Mouse (Mus musculus) c-Kit-positive CD71-positive TER-119-positive erythroid progenitor cells, embryonic 14.5 days (primary cell): Measurements from ENCODE around the gene Hpca.

Experiments
- DNase-seq: peaks from one replicate; pipeline ENCODE4 v3.0.0-alpha.2; 2013; ENCODE audit warnings: low spot score

Hpca gene

GRCm38 (mm10) chr4:129136189-129136578, 14.3 kb upstream of the Hpca start:
- DNase-seq: no peak

DNA sequence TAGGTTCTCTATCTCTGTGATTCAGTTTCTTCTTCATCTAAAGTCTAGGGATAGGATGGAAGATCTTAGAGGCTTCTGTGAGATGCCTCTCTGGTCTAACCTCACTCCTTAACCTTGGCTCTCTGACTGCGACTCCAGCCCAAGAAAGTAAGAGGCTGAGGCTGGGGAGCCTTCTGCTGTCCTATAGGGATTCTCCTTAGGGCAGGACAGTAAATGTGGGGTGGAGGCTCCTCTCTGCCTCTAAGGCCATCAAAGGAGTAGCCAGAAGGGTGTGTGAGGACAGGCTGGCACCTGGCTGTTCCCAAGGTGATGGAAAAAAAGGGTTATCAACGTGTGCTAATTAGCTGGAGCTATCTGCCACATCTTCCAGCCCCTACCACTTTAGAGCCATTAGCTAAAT, 13.8 kb upstream of the Hpca start:
- DNase-seq: no peak

DNA sequence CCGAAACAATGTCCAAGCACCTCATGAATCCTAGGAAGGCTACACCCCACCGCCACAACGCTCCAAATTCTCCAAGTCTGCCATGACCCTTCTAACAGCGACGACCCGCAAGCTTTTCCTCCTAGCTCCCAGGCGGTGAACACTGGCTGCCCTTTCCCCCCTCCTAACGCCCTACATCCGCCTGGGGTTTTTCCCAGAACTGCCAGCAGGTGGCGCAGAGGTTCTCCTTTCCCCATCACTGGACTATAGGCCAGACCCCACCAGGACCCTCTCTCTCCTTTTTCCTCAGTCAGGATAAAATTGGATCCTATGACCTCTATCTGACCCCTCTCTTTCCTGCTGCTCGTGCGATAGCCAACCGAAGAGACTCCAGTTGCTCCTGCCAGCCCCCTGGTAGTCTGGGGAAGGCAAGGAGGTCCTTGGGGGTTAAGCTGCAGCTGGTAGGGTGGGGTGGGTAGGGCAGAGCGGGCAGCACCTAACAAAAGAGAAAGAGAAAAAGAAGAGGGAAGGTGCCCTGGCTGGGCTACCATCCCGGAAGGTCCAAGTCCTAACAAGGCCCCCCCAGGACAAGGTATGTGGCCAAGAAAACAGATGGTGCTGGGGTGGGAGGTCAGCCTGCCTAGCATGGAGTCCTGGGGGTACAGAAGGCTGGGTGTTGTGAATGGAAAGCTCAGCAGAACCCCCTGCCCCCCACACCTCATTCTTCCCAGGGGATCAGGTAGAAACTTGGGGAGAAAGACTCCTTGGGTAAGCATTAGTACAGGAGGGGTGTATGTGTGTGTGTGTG, 13.2 kb upstream of the Hpca start:
- peak; percentile 61 for DNase-seq

DNA sequence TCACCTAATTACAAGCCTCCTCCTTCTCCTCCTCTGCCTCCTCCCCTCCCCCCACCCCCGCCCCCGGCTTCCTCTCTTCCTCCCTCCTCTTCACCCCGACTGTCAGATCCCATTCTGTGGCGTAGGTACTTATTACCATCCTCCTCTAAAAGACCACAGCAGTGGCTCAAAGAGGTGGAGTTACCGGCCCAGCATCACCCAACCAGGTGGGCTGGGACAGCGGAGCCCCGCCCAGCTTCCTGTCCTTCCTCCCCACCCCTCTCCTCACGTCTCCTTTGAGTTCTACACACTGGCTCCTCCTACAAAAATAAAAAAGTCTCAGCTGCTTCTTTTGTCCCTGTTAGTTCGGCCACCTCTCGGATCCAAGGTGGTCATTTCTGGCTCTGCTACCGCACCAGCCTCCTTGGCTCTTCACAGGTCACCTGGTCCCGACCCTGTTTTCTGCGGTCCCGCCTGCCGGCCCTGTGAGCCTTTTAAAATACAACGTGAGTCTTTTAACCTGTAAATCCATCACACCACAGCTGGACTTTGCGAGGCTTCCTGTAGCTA, 9.0 kb upstream of the Hpca start:
- no peak for DNase-seq

DNA sequence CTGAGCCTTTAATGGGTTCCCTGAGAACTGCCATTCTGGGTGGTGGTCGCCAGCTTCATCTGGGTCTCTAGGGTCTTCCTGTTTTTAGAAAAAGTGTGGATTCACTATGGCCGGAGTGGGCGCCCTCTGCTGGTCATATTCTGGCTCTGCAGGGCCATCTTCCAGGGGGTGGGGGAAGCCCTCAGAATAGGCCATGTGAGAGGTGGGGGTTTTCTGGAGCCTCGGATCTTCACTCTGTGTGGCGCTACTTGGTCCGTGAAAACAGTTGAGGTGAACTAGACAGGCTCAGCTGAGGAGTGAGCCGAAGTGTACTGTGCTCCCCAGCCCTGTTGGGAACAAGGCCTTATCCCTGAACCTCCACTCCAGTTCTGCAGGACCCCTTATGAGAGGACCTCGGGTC, 8.3 kb upstream of the Hpca start:
- DNase-seq: no peak

GRCm38 (mm10) chr4:129129387-129129786, 7.6 kb upstream of the Hpca start:
- no peak for DNase-seq

- no peak for DNase-seq
These were observed 6.9 kb upstream of the Hpca start for GRCm38 (mm10) chr4:129128582-129129338.

DNA sequence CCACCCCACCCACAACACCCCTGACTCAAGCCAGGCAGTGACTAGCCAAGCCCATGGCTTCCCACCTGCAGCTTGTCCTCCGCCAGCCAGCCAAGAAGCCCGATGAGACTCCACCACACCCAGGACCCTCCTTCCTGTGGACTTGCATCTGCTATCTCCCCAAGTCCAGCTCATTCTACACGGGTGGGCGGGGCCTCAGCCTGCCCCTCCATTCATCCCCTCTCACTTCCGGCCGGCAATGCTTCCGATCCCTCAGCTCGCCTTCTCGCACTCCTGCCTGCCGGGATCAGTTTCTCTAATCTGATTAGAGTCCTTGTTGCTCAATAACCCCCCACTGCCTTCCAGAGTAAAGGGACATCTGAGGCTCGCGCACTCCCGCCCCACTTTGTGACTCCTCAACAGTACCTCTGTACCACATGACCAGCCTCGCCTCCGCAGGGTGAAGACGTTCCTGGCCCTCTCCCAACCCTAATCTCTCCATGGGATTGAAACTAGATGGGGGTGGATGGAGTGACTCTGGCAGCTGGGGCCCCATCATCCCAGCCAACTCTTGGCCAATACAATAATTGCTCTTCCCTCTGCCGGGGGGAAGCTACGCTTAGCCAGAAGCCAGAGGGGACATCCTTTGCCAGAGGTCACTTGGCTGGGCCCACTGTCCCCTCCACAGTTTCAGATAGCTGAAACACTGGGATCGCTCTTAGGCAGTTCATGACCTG, 4.1 kb upstream of the Hpca start:
- DNase-seq: no peak

GRCm38 (mm10) chr4:129124652-129125146, 2.9 kb upstream of the Hpca start:
- DNase-seq: no peak

DNA sequence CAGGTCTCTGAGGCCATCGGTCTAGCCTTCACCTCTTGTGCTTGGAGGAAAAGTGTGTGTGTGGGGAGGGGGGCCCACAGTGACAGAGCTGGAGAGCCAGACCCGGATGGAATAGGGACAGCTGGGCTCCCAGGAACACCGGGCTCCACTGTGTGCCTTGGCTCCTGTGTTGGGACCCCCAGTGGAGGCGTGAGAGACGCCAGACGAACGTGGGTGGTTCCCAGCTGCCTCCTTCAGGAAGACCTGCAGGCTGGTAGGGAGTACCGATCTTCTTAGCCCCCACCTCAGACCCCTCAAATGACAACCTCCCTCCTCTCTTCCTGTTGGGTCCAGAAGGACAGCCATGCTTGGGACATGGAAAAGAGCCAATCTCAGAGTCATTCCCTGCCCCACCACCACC, 883 bp upstream of the Hpca start:
- DNase-seq: no peak

DNA sequence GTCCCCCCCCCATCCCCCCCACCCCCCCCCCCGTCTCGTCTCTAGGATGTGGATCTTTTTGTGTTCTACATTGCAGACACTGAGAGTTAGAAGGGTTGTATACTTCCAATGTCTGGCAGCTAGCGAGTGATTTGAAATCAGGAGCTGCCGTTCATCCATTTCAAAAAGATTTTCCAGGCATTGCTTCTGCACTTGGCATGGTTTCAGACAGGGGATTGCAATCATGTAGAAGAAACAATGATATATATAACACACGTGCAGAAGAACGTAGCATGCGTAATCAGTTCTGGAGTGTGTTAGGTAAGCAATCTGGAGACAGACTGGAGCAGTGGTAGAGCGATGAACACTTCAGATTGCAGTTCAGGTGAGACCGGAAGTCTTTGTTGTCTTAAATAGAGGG, 271 bp upstream of the Hpca start:
- no peak for DNase-seq

DNA sequence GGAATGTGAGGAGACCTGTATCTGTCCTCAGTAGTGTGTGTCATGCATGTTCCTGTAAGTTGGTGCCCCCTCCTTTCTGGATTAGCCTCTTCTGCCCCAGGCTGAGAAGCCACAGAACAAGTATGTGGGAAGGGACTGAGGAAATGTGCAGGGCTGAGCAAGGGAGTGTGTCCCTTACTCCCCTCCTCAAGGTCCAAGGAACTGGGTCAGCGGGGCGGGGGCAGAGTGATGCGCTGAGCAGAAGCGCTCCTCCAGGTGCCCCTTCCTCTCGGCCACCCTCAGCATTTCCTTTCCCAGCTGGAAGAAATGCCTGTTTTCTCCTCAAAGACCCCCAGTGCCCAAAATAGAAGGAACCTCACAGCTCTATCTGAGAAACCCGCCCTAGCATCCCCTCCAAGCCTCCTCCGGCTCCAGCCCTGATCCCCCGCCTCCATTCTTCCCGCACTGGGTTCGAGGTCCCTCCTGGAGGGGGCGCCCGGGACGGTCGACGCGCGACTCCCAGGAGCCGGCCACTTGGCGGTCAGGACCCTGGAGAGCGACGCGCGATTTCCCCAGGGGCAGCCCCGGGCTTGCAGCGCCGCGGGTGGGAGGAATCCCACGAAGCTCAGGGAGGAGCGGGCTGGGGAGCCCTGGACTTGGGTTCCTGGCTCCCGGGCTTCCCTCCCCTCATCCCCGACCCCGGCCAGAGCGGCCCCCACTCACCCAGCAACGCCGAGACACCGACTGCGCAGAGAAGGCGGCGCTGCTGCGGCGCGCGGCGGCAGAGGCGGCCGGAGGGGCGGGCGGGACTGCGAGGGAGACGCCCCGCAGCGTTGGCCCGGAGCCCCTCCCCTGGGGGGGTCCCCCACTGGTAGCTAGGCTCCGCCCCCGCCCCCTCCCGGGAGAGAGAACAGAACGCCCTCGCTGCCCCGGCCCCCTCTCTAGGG, 1.1 kb downstream of the Hpca start:
- DNase-seq: no peak

- no peak for DNase-seq
These were observed 2.1 kb downstream of the Hpca start for GRCm38 (mm10) chr4:129119708-129120107.

GRCm38 (mm10) chr4:129117720-129118510, 3.9 kb downstream of the Hpca start:
- no peak for DNase-seq

GRCm38 (mm10) chr4:129116703-129117102, 5.1 kb downstream of the Hpca start:
- DNase-seq: no peak

- DNase-seq: peak; percentile 66
These were observed 8.5 kb downstream of the Hpca start for GRCm38 (mm10) chr4:129113083-129113988.

GRCm38 (mm10) chr4:129112231-129112630, 9.6 kb downstream of the Hpca start:
- DNase-seq: no peak

- no peak for DNase-seq
These were observed 10.5 kb downstream of the Hpca start for GRCm38 (mm10) chr4:129111350-129111749.

DNA sequence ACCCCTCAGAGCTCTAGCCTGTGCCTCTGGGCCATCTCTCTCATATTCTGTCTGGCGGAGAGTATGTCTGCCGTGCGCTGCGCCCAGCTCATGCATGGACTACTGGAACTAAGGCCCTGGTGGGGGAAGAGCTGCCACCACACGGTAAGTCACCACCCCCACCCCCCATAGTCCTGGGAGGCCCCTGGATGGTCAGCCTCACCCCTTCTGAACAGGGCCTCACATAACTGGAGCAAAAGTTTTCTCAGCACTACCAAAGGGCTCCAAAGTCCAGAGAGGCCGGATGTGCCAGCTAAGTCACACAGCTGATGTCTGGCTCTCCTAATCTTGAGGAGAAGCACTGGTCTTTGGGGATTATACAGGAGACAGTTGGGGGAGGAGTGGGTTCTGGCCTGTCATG, 11.0 kb downstream of the Hpca start:
- no peak for DNase-seq
